Mouse (Mus musculus): ENCODE results near the gene Hibadh. TPM values are rescaled to one million over a fixed set of nuclear protein-coding genes. Genes with fewer than 3 reads are reported as not detected.
"Not testable (repeated sequence)": the region's sequence is repeated elsewhere in the genome, so short reads cannot be mapped to it uniquely, and the experiment has no call there.

Gene Hibadh
- total RNA-seq (2021) = 10 to 100 TPM; 34.8 to 38.6 TPM

DNA sequence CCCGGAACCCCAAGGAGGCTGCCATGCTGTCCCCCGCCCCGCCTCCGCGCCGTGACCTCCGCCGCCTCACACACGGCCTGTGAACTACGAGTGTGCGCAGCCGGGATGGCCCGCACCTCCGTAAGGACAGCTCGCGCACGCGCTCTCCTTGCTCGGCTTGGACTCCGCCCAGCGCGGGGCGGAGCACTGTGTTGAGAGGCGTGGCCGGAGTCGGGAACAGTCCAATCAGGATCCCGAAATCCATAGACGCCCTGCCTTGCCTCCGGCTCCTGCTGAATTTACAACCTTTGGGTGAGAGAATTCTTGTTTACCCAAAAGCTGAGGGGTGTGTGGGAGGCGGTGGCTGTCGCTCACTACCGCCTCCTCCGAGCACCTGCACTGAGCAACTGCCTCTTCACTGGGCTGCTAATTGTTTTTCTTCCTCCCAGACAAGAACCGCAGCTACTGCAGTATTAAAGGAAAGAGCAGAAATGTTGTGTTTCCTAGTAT is at the start of gene Hibadh:
TSS of gene Hibadh (minus strand) at position 166 of the 489 bp plus-strand sequence.
- peak; percentile 94 to 97 for DNase-seq (ENCODE audit: extremely low spot score in 1 of 2, low spot score in 2 of 2)
- intact Hi-C loops (cut with DNase I) = no loop called here

DNA sequence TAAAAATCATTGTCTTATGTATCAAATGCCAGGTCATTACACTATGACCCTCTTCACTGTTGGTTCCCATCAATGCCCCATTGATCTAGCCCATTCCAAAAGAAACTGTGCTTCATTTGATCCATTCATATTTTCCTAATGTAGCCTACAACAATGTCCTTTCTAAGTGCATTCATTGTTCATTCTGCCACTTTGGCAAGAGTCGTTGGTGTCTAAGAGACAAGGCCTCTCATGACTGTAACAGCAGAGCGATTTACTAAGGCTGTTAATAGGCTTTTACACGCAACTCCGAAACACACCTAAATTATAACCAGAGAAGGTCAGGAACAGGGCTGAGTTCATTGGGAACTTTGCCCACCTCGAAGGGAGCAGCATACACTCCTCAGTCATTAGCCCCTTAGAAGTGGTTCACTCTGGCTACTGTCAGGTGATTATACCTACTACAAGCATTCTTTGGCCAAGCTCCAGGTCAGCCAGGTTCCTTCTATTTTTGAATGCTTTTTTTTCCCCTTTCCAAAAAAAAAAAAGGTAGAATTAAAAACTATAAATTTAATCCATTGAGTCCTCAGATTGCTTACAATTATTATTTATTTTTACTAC is 46.8 kb upstream of the Hibadh start:
- no peak for DNase-seq (ENCODE audit: extremely low spot score in 1 of 2, low spot score in 2 of 2)
- intact Hi-C loops (cut with DNase I) = no loop called here

DNA sequence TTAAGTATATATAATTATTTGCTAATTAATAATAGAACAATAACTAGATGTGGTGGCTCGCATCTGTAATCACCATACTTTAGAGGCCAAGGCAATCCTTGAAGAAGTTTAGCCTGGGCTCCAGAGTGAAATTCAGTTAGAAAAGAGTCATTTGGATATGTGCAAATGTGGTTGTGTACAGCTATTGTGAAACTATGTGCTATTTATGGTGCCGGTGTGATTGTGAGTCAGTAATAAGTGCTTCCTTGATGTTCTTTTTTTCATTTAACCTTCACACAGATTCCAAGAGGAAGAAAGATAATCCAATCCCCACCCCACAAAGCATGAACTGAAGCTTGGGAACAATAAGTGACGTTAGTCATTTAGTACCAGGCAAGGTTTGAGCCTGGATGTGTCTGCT is 42.4 kb upstream of the Hibadh start:
- intact Hi-C loops (cut with DNase I) = no loop called here
- no peak for DNase-seq (ENCODE audit: extremely low spot score in 1 of 2, low spot score in 2 of 2)

DNA sequence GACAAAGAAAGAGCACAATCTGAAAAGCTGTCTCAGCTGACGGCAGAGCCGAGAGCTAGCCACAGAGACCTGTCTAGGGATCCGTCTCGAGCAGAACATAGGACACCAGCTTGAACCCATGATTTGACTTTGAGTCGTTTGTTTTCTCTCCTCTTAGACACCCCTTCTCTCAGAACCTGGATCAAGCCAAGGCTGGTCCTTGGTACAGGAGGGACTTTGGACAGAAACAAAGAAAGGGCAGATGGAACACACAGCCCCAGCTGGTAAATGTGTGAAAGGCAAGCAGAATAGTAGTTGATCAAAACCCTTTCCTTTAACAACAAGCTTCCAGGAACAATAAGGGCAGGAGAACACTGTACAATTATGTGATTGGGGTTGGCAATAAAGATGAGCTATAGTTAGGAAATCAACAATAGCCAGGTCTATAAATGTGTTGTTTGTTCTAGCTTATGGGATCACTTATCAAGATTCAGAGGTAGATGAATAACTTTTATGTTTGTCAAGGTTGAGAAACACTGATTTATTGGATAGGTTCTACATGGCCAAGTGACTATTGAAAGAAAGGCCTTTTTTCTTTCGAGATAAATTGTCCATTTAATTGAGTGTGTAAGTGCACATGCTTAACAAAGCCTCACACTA is 41.8 kb upstream of the Hibadh start:
- DNase-seq (ENCODE audit: extremely low spot score in 1 of 2, low spot score in 2 of 2) = no peak
- intact Hi-C loops (cut with DNase I) = no loop called here

DNA sequence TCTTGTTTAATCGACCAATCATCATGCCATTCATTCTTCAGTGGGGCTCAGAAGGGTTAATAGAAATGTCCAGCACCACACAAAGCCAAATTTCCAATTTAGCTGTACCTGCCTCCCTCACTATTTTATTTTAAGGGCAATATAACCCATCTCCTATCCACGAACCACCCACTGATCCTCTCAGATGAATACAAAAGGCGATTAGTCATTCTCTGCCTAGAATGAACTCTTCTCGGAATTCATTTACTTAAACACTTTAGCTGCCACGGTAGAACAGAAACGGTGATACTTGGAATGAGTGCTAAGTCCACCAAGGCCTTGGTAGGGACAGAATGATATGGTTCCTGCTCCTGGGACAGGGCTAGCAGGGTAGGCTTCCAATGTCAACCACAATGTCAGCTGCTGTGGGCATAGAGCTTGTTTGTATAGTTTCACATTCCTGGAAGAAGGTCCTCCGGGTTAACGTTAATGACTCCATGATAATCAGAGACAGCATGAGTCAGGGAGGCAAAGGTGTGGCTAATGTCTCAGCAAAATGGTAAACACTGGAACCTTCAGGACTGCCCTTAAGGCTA is 40.4 kb upstream of the Hibadh start:
- no peak for DNase-seq (ENCODE audit: extremely low spot score in 1 of 2, low spot score in 2 of 2)
- intact Hi-C loops (cut with DNase I) = no loop called here

DNA sequence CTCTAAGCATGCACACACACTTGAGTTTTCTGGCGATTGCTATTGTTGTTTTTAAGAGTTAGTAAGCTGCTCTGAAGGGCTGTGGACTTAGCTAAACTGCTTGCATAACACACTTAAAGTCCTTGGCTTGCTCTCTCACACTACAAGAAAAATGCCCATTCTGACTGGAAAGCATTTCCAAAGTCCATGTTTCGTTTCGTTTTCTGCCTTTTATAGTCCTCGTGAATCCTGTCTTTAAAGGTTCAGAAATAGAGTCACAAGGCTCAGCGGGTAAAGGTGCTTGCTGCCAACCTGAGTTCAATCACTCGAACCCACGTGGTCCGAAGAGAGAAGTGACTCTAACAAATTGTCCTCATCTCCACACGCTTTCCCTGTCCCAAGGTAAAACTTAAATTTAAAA is 39.4 kb upstream of the Hibadh start:
- DNase-seq (ENCODE audit: extremely low spot score in 1 of 2, low spot score in 2 of 2) = no peak
- intact Hi-C loops (cut with DNase I) = no loop called here

DNA sequence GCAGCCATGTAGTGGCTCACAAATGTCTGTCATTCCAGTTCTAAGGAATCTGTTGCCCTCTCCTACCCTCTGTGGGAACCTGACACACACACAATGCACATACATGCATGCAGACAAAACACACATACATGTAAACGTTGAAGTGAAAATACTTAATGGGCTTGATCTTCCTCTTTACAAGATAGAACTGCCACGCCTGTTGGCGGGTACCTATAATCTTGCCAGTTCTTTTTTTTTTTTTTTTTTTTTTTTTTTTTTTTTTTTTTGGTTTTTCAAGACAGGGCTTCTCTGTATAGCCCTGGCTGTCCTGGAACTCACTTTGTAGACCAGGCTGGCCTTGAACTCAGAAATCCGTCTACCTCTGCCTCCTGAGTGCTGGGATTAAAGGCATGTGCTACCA is 37.3 kb upstream of the Hibadh start:
- DNase-seq (ENCODE audit: extremely low spot score in 1 of 2, low spot score in 2 of 2); intact Hi-C loops (cut with DNase I): not testable (repeated sequence)

DNA sequence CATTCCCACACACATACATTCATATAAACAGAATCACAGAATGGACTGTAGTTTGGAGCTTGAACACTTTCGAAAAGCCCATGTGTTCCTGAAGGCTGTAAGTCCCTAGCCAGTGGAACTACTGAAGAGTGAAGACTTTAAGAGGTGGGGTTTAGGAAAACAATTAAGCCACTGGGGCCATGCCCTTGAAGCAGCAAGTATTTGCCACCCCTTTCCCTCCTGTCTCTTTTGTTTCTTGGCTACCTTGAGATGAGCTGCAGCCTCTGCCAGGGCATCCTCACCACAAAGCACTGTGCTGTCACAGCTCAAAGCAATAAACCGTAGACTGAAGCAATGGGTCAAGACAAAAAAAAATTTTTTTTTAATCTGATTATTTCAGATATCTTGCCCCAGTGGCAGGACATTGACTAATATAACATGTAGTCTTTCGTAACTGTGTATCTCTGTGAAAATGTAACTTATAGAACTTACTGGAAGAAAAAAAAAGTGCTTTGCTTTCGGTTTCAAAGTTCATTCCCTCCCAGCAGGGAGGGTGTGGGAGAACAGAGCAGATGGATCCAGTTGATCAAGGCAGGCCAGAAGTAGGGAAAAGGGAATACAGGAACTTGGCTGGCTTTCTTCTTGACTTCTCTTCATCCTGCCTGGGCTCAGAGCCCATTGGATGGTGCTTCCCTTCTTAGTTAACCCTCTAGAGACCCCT is 35.2 kb upstream of the Hibadh start:
- intact Hi-C loops (cut with DNase I) = no loop called here
- DNase-seq (ENCODE audit: extremely low spot score in 1 of 2, low spot score in 2 of 2) = peak in 1 of 2 experiments; percentile 21

DNA sequence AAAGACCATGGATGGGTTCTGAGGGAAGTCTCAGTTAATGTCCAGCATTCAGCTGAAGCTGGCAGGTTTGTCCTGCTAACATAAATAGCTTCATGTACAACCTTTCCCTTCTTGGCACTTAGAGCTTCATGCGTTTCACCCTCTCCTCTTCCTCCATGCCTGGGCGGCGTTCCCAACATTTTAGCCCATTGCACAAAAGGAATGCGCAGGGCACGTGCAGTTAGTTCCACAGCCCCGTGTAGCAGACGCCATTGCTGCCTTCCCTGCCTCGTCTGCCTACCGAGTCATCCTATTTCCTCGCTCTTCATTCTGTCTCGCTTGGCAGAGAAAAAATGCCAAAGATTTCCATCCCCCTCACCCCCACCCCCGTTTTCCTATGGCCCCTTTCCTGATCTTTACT is 34.4 kb upstream of the Hibadh start:
- intact Hi-C loops (cut with DNase I) = no loop called here
- no peak for DNase-seq (ENCODE audit: extremely low spot score in 1 of 2, low spot score in 2 of 2)

DNA sequence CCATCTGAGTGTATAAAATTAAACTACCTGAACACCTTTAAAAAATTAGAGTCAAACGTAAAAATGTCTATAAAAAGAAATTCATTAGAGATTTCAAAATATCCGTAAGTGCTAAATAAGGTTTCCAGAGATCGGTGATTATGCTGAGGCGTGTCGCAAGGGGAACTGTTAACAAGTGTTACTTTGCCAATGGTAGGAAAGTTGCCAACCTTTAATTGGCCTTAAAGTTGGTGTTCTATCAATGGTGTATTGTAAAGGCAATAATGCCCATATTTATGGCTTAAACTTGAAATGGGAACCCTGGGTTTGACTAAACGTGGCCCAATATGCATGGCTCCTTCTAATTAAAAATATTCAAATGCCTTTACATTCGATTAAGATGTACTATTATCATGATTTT is 33.5 kb upstream of the Hibadh start:
- intact Hi-C loops (cut with DNase I) = no loop called here
- DNase-seq (ENCODE audit: extremely low spot score in 1 of 2, low spot score in 2 of 2) = no peak

DNA sequence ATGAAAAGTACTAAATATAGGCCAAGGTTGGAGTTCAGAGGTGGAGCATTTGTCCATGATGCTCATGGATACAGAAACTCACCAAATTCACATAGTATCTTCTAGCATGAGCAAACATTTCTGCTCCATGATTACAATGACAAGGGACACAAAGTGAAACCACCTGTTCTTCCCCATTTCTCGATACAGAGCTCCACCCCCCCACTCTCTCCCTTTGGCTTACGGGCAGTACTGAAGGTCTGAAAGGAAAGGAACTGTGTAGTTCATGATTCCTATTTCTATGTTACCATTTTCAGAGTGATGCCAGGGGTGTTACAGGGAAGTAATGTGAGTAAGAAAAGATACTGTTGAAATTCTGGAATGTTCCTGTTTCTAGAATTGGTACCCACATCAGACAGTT is 32.4 kb upstream of the Hibadh start:
- no peak for DNase-seq (ENCODE audit: extremely low spot score in 1 of 2, low spot score in 2 of 2)
- intact Hi-C loops (cut with DNase I) = no loop called here

DNA sequence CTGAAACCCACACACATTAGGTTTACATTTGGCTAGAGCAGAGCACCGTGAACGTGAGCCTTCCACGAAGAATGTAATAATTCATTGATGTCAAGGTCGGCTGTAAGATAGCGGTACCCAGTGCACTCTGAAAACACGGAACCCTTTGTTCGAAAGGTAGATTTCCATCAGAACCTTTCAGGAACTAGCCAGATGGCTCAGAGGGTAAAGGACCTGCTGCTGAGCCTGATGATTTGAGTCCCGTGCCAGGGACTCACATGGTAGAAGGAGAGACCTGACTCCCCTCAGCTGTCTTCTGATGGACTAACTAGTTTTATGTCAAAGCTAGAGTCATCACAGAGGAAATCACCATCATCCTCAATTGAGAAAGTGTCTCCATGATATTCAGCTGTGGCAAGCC is 31.6 kb upstream of the Hibadh start:
- DNase-seq (ENCODE audit: extremely low spot score in 1 of 2, low spot score in 2 of 2) = no peak
- intact Hi-C loops (cut with DNase I) = no loop called here

DNA sequence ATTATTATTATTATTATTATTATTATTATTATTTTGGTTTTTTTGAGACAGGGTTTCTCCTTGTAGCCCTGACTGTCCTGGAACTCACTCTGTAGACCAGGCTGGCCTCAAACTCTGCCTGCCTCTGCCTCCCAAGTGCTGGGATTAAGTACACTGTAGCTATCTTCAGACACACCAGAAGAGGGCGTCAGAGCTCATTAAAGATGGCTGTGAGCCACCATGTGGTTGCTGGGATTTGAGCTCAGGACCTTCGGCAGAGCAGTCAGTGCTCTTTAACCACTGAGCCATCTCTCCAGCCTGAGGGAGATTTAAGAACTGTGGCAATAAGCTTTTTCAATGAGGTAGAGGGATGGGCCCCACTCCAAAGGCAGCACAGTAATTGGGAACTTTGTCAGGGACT is 29.7 kb upstream of the Hibadh start:
- DNase-seq (ENCODE audit: extremely low spot score in 1 of 2, low spot score in 2 of 2); intact Hi-C loops (cut with DNase I): not testable (repeated sequence)

DNA sequence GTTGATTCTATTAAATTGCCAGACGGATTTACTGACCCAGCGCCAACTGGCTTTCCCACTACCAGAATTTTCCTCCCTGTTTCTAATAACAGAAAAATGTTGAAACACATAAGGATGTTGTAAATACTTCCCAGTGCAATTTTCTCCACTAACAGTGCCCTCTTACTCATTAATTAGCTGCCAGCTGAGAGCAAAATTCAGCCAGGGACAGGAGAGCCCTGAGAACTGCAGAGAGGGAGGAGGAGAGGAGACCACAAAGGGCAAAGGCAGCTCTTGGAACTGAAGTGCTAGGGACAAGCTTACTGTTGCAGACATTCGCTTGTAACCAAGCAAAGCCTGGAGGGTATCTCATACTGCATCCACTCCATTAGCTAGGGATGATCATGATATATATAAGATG is 27.5 kb upstream of the Hibadh start:
- intact Hi-C loops (cut with DNase I) = no loop called here
- DNase-seq (ENCODE audit: extremely low spot score in 1 of 2, low spot score in 2 of 2) = no peak

DNA sequence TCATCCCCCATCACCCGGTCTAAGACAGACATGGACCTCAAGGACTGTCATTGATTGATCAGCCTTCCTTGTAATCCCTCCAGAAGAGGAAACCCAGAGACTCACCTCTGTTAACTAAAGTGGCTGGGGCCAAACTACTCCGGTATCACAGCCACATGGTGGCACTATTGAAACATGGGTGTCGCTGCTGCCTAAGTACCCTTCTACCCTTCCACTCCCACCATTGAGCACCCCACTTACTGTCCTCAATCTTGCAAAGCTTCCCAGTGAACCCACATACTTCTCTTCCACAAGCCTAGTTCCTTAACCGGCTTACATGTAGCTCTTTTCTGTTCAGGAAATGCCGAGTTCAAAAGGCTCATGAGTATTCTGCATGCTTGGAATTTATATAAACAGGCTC is 22.8 kb upstream of the Hibadh start:
- DNase-seq (ENCODE audit: extremely low spot score in 1 of 2, low spot score in 2 of 2) = no peak
- intact Hi-C loops (cut with DNase I) = no loop called here

DNA sequence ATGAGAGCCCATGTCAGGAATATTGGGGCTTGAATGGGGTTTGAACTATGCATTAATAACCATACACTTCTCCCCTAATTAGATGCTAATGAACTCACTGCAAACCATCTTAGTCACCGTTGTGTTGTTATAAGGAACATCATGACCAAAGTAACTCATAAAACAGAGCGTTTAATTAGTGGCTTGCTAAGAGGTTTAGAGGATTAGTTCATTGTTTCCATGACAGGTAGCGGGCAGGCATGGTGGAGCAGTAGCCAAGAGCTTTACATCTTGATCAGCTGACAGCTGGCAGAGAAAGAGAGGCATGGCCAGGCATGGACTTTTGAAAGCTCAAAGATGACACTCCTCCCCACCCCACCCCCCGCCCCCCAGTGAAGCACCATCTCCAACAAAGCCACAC is 15.1 kb upstream of the Hibadh start:
- intact Hi-C loops (cut with DNase I) = no loop called here

DNA sequence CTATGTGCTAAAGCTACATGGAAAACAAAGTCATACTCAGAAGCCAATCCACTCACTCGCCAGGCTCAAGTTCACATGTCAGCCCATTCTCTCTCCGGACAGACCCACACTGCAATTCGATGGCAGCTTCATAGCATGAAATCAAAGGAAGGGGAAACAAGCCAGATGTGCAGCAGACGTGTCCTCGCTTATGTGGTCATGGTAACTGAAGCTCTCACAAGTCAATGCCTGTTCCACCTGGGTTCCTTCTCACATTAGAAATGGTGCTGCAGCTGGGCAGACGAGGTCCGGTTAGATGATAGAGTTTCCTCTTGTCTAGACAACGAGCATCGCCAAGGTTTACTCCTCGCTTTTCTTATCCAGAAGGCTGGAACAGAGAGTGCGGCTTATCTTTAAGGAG is 8.6 kb upstream of the Hibadh start:
- intact Hi-C loops (cut with DNase I) = no loop called here
- no peak for DNase-seq (ENCODE audit: extremely low spot score in 1 of 2, low spot score in 2 of 2)

More for the DNA sequence above, 15.1 kb upstream of the Hibadh start:
- DNase-seq (ENCODE audit: extremely low spot score in 1 of 2, low spot score in 2 of 2) = no peak

DNA sequence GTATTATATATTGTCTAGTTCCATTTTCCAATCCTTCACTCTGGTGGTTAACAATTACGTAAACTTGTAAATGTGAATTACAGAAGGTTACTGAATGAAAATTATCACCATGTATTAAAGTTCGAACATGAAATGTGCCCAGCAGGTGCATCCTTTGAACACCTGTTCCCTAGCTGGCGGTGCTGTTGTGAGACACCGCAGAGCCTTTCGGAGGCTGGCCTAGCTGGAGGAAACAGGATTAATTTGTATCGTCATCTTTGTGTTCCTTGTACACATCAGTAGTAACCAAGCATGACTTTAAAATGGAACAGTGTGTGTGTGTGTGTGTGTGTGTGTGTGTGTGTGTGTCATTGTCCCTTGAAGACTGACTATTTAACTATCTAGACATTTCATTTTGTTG is 7.8 kb upstream of the Hibadh start:
- intact Hi-C loops (cut with DNase I) = no loop called here
- no peak for DNase-seq (ENCODE audit: extremely low spot score in 1 of 2, low spot score in 2 of 2)

DNA sequence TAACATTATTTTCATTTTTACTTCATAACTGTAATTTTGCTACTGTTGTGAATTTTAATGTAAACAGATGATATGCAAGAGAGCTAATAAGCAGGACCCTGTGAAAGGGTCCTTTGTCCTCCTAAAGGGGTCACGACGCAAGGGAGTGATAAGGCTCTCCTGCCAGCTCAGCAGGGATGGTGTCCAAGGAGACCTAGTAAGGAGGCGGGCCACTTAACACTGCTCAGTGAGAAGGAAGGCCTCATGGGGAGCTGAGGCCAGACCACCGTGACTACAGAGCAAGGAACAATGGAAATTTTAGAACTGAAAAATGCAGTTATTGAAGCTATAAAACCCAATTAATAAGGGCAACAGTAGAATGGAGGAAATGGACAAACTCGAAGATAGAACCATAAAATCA is 5.7 kb upstream of the Hibadh start:
- intact Hi-C loops (cut with DNase I) = no loop called here
- DNase-seq (ENCODE audit: extremely low spot score in 1 of 2, low spot score in 2 of 2) = no peak

DNA sequence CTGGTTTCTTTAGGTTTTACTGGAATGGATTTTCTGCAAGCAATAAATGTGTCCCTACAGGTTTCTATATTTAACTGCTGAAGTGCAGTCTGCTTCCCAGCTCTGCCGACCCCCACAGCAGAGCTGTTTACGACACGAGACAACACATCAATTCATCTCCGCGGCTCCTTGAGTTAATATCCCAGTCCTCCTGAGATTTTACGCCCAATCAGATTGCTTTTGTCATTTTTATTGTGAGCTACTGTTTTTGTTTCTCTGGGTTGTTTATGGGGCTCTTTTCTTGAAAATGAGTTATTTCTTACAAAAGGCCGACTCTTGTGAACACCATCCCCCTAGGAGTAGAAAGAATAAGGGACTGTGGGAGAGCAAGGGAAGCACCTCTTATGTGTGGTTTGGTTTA is 2.0 kb upstream of the Hibadh start:
- intact Hi-C loops (cut with DNase I) = no loop called here
- DNase-seq (ENCODE audit: extremely low spot score in 1 of 2, low spot score in 2 of 2) = no peak
